Mouse (Mus musculus) heart, adult 2 months (tissue): ENCODE results near the gene Samd11.

Source experiments
- CTCF ChIP-seq: fragments of 200-600 bp; IDR thresholded peaks from 2 replicates; pipeline ENCODE4 v1.8.1; 2022; ENCODE audit warnings: antibody characterized with exemption, mild to moderate bottlenecking, moderate library complexity
- EP300 ChIP-seq: fragments of 200-500 bp; IDR thresholded peaks from 2 replicates; pipeline ENCODE4 v1.6.1; 2011; ENCODE audit warnings: low read depth, low read length, control low read depth; ENCODE audit not compliant: insufficient read depth
- POLR2A ChIP-seq: fragments of 200-500 bp; IDR thresholded peaks from 2 replicates; pipeline ENCODE4 v1.6.1; 2011; ENCODE audit warnings: mild to moderate bottlenecking, low read depth, low read length, control low read depth; ENCODE audit not compliant: insufficient read depth

GRCm38 (mm10) chr4:156252619-156253018 lies 2.8 kb downstream of the Samd11 start:
- TF ChIP-seq POLR2A: no peak
- TF ChIP-seq EP300: no peak
- TF ChIP-seq CTCF: no peak
